Mouse (Mus musculus) fibroblast of lung, adult 2 months (primary cell): ENCODE results near the gene Rasal3.

ENCODE experiments used
- DNase-seq: peaks from one replicate; pipeline ENCODE4 v3.0.0-alpha.2; 2011; ENCODE audit warnings: low read depth

The Rasal3 gene

GRCm38 (mm10) chr17:32388370-32389100 lies 14.8 kb downstream of the Rasal3 start:
- no peak for DNase-seq

GRCm38 (mm10) chr17:32387986-32388369 lies 15.4 kb downstream of the Rasal3 start:
- no peak for DNase-seq

- no peak for DNase-seq
Measured at GRCm38 (mm10) chr17:32386659-32387432, 16.5 kb downstream of the Rasal3 start.

GRCm38 (mm10) chr17:32383661-32384060 lies 19.7 kb downstream of the Rasal3 start:
- no peak for DNase-seq

- DNase-seq = no peak
Measured at GRCm38 (mm10) chr17:32382576-32382975, 20.8 kb downstream of the Rasal3 start.

- no peak for DNase-seq
Measured at GRCm38 (mm10) chr17:32378786-32379185, 24.6 kb downstream of the Rasal3 start.

GRCm38 (mm10) chr17:32377137-32377536 lies 26.2 kb downstream of the Rasal3 start:
- no peak for DNase-seq

GRCm38 (mm10) chr17:32376475-32376874 lies 26.9 kb downstream of the Rasal3 start:
- no peak for DNase-seq

GRCm38 (mm10) chr17:32368991-32369578 lies 34.3 kb downstream of the Rasal3 start:
- no peak for DNase-seq

GRCm38 (mm10) chr17:32367706-32368105 lies 35.7 kb downstream of the Rasal3 start:
- DNase-seq = no peak

- no peak for DNase-seq
Measured at GRCm38 (mm10) chr17:32365296-32365695, 38.1 kb downstream of the Rasal3 start.

- DNase-seq = no peak
Measured at GRCm38 (mm10) chr17:32364850-32365249, 38.5 kb downstream of the Rasal3 start.

GRCm38 (mm10) chr17:32364331-32364730 lies 39.1 kb downstream of the Rasal3 start:
- DNase-seq = peak; percentile 53

- DNase-seq = no peak
Measured at GRCm38 (mm10) chr17:32363821-32364301, 39.5 kb downstream of the Rasal3 start.

GRCm38 (mm10) chr17:32362686-32363085 lies 40.7 kb downstream of the Rasal3 start:
- DNase-seq = no peak

GRCm38 (mm10) chr17:32359928-32360327 lies 43.5 kb downstream of the Rasal3 start:
- no peak for DNase-seq

- DNase-seq = no peak
Measured at GRCm38 (mm10) chr17:32358943-32359340, 44.4 kb downstream of the Rasal3 start.

- no peak for DNase-seq
Measured at GRCm38 (mm10) chr17:32358192-32358942, 45.0 kb downstream of the Rasal3 start.

GRCm38 (mm10) chr17:32356766-32357760 lies 46.3 kb downstream of the Rasal3 start:
- DNase-seq = no peak

- DNase-seq = no peak
Measured at GRCm38 (mm10) chr17:32356281-32356680, 47.1 kb downstream of the Rasal3 start.

GRCm38 (mm10) chr17:32355031-32355430 lies 48.4 kb downstream of the Rasal3 start:
- no peak for DNase-seq
